Mouse (Mus musculus): ENCODE results near the gene Myt1l. TPM values are rescaled to one million over a fixed set of nuclear protein-coding genes. Genes with fewer than 3 reads are reported as not detected.

Myt1l gene
- total and polyA plus RNA-seq, 2 experiments: not detected

- Histone ChIP-seq H3K4me3 (ENCODE audit: insufficient read depth, low read depth, low read length) (no peak overlapping the region), H3K79me2 (ENCODE audit: control insufficient read depth, insufficient read depth, low read length) (no peaks in the 10 kb centered on the region), H3K27me3 (ENCODE audit: control insufficient read depth, insufficient read depth, low read length) (no peaks in the 10 kb centered on the region), H3K4me1 (ENCODE audit: control insufficient read depth, insufficient read depth, low read length) (no peaks in the 10 kb centered on the region), H3K36me3 (ENCODE audit: control insufficient read depth, insufficient read depth, low read length) (no peaks in the 10 kb centered on the region), H3K9ac (ENCODE audit: low read depth, low read length) (no peak overlapping the region), H3K27ac (replicated peaks; ENCODE audit: insufficient read depth, low read depth, low read length) (no peak overlapping the region)
- TF ChIP-seq CTCF (IDR thresholded peaks at IDR 0.05; ENCODE audit: low read depth, low read length) (no peak), POLR2A (IDR thresholded peaks at IDR 0.05; ENCODE audit: extremely low read depth, insufficient read depth, low read length) (no peak)
- no peak for DNase-seq (ENCODE audit: extremely low read depth, low read depth, low spot score)
- WGBS: 41% methylated on average over 2 of the region's 2 CpGs
These were observed 167.0 kb downstream of the Myt1l start for GRCm38 (mm10) chr12:29695194-29695593.

GRCm38 (mm10) chr12:29697526-29698500, 169.6 kb downstream of the Myt1l start:
- Histone ChIP-seq H3K36me3 (ENCODE audit: control insufficient read depth, insufficient read depth, low read length) (no peaks in the 10 kb centered on the region), H3K4me3 (ENCODE audit: insufficient read depth, low read depth, low read length) (no peak overlapping the region), H3K27me3 (ENCODE audit: control insufficient read depth, insufficient read depth, low read length) (no peaks in the 10 kb centered on the region), H3K79me2 (ENCODE audit: control insufficient read depth, insufficient read depth, low read length) (no peaks in the 10 kb centered on the region), H3K4me1 (ENCODE audit: control insufficient read depth, insufficient read depth, low read length) (no peaks in the 10 kb centered on the region), H3K27ac (replicated peaks; ENCODE audit: insufficient read depth, low read depth, low read length) (no peak overlapping the region), H3K9ac (ENCODE audit: low read depth, low read length) (no peak overlapping the region)
- no peak for DNase-seq (ENCODE audit: extremely low read depth, low read depth, low spot score)
- TF ChIP-seq CTCF (IDR thresholded peaks at IDR 0.05; ENCODE audit: low read depth, low read length) (no peak), POLR2A (IDR thresholded peaks at IDR 0.05; ENCODE audit: extremely low read depth, insufficient read depth, low read length) (no peak)
- WGBS: 84% methylated on average over 12 of the region's 12 CpGs

GRCm38 (mm10) chr12:29698541-29698940, 170.4 kb downstream of the Myt1l start:
- TF ChIP-seq CTCF (IDR thresholded peaks at IDR 0.05; ENCODE audit: low read depth, low read length) (no peak), POLR2A (IDR thresholded peaks at IDR 0.05; ENCODE audit: extremely low read depth, insufficient read depth, low read length) (no peak)
- Histone ChIP-seq H3K27ac (replicated peaks; ENCODE audit: insufficient read depth, low read depth, low read length) (no peak overlapping the region), H3K4me3 (ENCODE audit: insufficient read depth, low read depth, low read length) (no peak overlapping the region), H3K27me3 (ENCODE audit: control insufficient read depth, insufficient read depth, low read length) (no peaks in the 10 kb centered on the region), H3K4me1 (ENCODE audit: control insufficient read depth, insufficient read depth, low read length) (no peaks in the 10 kb centered on the region), H3K79me2 (ENCODE audit: control insufficient read depth, insufficient read depth, low read length) (no peaks in the 10 kb centered on the region), H3K36me3 (ENCODE audit: control insufficient read depth, insufficient read depth, low read length) (no peaks in the 10 kb centered on the region), H3K9ac (ENCODE audit: low read depth, low read length) (no peak overlapping the region)
- 70% methylated on average over 3 of the region's 3 CpGs for WGBS
- no peak for DNase-seq (ENCODE audit: extremely low read depth, low read depth, low spot score)

GRCm38 (mm10) chr12:29698976-29699375, 170.8 kb downstream of the Myt1l start:
- Histone ChIP-seq H3K27me3 (ENCODE audit: control insufficient read depth, insufficient read depth, low read length) (no peaks in the 10 kb centered on the region), H3K9ac (ENCODE audit: low read depth, low read length) (no peak overlapping the region), H3K27ac (replicated peaks; ENCODE audit: insufficient read depth, low read depth, low read length) (no peak overlapping the region), H3K4me3 (ENCODE audit: insufficient read depth, low read depth, low read length) (no peak overlapping the region), H3K4me1 (ENCODE audit: control insufficient read depth, insufficient read depth, low read length) (no peaks in the 10 kb centered on the region), H3K79me2 (ENCODE audit: control insufficient read depth, insufficient read depth, low read length) (no peaks in the 10 kb centered on the region), H3K36me3 (ENCODE audit: control insufficient read depth, insufficient read depth, low read length) (no peaks in the 10 kb centered on the region)
- WGBS: 58% methylated on average over 10 of the region's 10 CpGs
- no peak for TF ChIP-seq CTCF (IDR thresholded peaks at IDR 0.05; ENCODE audit: low read depth, low read length)
- TF ChIP-seq POLR2A (IDR thresholded peaks at IDR 0.05; ENCODE audit: extremely low read depth, insufficient read depth, low read length): no peak
- no peak for DNase-seq (ENCODE audit: extremely low read depth, low read depth, low spot score)

- no peak for TF ChIP-seq CTCF (IDR thresholded peaks at IDR 0.05; ENCODE audit: low read depth, low read length)
- DNase-seq (ENCODE audit: extremely low read depth, low read depth, low spot score): no peak
- H3K27ac ChIP-seq (replicated peaks; ENCODE audit: insufficient read depth, low read depth, low read length): no peak overlapping the region
- H3K9ac ChIP-seq (ENCODE audit: low read depth, low read length): no peak overlapping the region
- H3K4me1 ChIP-seq (ENCODE audit: control insufficient read depth, insufficient read depth, low read length): no peaks in the 10 kb centered on the region
- 84% methylated on average over 10 of the region's 10 CpGs for WGBS
- no peak overlapping the region for H3K4me3 ChIP-seq (ENCODE audit: insufficient read depth, low read depth, low read length)
- no peaks in the 10 kb centered on the region for H3K36me3 ChIP-seq (ENCODE audit: control insufficient read depth, insufficient read depth, low read length)
- no peaks in the 10 kb centered on the region for H3K27me3 ChIP-seq (ENCODE audit: control insufficient read depth, insufficient read depth, low read length)
- no peaks in the 10 kb centered on the region for H3K79me2 ChIP-seq (ENCODE audit: control insufficient read depth, insufficient read depth, low read length)
These were observed 171.2 kb downstream of the Myt1l start for GRCm38 (mm10) chr12:29699386-29699785.

- H3K9ac ChIP-seq (ENCODE audit: low read depth, low read length): no peak overlapping the region
- H3K79me2 ChIP-seq (ENCODE audit: control insufficient read depth, insufficient read depth, low read length): no peaks in the 10 kb centered on the region
- no peak overlapping the region for H3K27ac ChIP-seq (replicated peaks; ENCODE audit: insufficient read depth, low read depth, low read length)
- 68% methylated on average over 3 of the region's 3 CpGs for WGBS
- H3K36me3 ChIP-seq (ENCODE audit: control insufficient read depth, insufficient read depth, low read length): no peaks in the 10 kb centered on the region
- H3K4me1 ChIP-seq (ENCODE audit: control insufficient read depth, insufficient read depth, low read length): no peaks in the 10 kb centered on the region
- DNase-seq (ENCODE audit: extremely low read depth, low read depth, low spot score): no peak
- H3K4me3 ChIP-seq (ENCODE audit: insufficient read depth, low read depth, low read length): no peak overlapping the region
- H3K27me3 ChIP-seq (ENCODE audit: control insufficient read depth, insufficient read depth, low read length): no peaks in the 10 kb centered on the region
- TF ChIP-seq POLR2A (IDR thresholded peaks at IDR 0.05; ENCODE audit: extremely low read depth, insufficient read depth, low read length) (no peak), CTCF (IDR thresholded peaks at IDR 0.05; ENCODE audit: low read depth, low read length) (no peak)
These were observed 171.8 kb downstream of the Myt1l start for GRCm38 (mm10) chr12:29700026-29700425.

Data from liver, adult 2 months (tissue).